Mouse (Mus musculus) retina, postnatal 1 day (tissue): ENCODE data around the gene BC049715.
"Not testable (repeated sequence)": the region's sequence is repeated elsewhere in the genome, so short reads cannot be mapped to it uniquely, and the experiment has no call there.

ENCODE experiments used
- DNase-seq: peaks from one replicate; pipeline ENCODE4 v3.0.0-alpha.2; 2012

Gene BC049715

DNA sequence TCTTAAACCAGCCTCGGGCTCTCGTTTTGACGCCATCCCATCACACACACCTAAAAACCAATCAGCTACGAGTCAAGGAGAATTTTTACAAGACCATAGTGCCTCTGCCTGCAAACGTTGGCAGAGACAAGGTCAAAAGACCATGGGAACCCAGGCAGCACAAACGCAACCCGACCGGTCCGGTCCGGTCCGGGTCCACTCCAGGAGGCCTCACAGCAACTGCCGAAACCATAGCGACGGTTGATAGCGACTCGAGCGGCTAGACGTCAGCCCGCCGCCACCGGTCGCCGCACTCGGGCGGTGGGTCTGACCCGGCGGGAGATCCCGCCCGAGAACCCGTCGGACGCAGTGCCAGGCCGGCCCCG is at the start of gene BC049715:
BC049715 (plus strand) TSS at position 111 of the 365 bp plus-strand sequence.
- DNase-seq, result no peak

DNA sequence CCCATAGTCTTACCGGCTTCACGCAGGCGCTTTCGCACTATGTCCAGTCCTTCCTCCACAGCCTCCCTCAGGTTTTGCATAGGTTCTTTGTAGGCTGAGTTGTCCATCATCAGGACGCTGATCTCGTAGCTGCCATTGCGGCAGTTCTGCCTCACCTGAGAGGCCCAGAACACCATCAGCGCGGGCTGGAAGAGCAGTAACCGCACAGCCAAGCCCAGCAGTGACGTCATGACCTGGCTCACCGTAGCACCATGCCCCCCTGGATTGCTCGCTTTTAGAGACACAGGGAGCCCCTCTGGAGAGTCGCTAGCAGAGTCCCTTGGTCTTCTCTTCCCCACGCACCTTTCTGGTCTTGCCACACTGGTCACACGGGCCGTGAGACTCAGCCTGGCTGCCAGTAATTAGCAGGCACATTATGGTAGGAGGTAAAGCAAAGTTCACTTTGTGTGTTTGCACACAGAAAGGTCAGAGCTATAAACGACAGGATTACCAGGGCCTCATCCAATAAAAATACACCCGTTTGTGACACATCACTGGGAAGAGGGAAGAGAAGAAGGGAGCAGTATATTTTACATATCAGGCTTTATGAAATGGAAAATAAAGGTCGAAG is 45.9 kb upstream of the BC049715 start, which contains the start of gene Gucy2c:
Gucy2c (minus strand) TSS at position 389 of the 610 bp plus-strand sequence.
- no peak for DNase-seq

DNA sequence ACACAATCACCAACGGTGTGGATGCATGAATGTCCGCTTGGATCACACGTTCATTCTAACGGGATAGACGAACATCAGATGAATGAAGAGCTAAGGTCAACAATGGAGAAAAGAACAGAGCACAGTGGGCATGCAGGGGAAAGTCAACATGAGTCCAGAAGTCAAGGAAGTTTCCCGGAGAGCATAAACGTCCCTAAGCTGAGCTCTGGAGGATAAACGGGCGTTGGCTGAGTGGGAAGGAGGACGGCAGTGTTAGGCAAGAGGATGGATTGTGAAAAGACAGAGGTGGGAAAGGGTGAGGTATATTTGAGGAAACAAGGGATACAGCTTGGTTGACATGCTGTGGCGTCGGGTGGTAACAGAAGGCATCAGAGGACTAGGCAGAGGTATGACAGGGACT is 45.3 kb upstream of the BC049715 start:
- no peak for DNase-seq

DNA sequence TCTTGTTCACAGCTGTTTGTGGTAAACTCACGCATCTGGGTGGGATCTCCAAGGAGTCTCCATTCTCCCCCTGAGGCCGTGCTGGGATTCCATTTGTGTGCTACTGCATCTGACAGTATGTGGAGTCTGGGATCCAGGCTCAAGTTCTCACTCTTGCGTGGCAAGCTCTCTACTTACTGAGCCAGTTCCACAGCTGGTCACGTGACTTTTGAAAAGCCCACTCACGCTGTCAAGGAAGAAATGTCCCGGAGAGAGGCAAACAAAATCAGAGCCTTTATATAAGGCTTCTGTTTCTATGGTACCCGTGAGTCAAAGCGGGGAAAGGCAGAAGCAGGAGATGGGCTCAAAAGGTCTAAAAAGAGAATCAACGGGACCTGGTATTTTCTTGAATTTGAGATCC is 44.7 kb upstream of the BC049715 start:
- DNase-seq, result no peak

DNA sequence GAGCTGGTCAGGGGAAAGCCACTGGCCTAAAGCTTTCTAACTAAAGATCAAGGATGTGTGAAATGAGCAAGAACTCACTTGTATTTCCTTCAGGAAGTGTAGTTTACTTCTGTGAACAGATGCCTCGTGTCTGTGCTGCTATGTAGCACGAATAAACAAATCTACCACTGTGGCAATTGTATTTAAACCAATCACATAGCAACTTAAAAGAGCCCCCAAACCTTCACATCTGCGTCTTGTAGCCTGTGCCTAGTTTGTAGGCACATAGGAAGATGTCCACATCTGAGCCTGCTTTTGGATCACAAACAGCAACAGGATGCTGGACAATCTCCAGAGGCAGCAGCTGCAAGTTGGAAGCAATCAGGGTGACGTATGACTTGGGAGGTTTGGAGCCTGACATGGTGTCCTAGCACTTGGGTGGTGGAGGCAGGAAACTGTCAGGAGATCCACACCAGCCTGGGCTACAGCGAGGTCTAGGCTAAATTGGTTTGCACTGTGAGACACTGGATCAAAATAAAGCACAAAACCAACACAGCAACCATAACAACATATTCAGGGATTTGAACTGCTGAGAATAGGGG is 37.9 kb upstream of the BC049715 start:
- no peak for DNase-seq

DNA sequence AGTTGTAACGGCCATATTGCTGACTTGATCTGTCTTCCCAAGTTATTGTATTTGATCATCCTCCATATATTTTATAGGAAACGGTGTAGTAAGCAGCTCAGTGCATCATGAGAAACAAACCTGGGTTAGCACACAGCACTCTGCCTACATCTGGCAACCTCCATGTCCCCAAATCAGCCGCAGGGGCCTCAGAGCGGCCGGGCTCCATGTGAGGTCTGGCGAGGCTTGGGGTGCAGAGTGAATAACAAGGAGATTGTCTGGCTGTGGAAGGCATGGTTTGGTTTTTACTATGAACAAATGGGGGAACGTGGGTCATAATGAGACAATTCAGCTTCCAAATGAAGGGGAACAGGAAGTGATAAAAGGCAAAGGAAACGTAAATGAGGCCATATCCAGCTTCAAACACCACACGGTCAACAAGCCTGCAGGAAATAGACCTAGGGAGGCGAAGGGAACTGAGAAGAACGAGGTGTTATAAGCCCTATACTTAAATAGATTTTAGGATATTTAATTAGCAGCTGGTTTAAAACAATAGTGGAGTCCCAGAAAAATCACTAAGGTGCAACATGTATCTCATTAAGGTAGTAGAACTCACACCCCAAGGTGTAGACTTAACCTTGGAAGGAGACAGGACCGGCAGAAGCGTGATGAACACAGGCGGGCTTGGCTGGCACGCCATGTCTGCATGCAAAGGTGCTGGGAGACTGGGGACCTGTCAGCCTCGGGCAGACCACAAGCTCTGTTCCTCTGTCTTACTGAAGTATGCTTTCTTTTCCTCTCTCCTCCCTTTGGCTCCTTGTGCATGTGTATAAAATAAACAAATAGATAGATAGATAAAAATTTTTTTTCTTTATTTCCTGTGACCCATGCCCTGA is 34.3 kb upstream of the BC049715 start:
- DNase-seq, result peak; percentile 20

DNA sequence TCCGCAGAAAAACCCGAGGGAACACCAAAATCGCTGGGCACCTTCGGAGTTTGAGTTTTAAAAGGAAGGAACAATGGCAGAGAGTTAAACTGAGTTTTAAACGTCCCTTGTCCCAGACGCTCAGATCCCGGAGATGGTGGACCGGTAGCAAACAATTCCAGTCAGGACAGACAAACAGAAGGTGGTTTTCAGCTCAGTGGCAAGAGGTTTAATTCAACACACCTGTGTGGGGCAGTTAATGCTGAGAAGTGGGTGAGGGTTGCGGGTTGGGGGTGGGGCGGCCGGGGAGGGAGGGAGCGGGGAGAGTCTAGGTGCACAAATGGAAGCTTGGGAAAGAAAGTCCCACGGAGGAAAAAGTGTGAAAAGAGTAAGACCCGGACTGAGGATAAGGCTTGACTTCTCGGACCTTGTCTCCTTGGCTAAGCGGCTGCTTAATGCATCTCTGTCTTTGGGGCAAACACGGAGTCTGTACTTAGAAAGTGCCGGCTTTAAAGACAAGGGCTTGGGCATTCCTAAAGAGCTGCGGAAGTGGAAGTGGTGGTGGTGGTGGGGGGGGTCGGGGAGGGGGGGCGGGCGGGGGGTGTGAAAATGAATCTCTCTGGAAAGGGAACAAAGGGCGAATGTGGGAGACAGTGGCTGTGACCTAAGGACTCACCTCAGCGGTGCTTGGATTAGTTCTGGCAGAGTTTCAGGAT is 33.4 kb upstream of the BC049715 start:
- peak; percentile 32 for DNase-seq

DNA sequence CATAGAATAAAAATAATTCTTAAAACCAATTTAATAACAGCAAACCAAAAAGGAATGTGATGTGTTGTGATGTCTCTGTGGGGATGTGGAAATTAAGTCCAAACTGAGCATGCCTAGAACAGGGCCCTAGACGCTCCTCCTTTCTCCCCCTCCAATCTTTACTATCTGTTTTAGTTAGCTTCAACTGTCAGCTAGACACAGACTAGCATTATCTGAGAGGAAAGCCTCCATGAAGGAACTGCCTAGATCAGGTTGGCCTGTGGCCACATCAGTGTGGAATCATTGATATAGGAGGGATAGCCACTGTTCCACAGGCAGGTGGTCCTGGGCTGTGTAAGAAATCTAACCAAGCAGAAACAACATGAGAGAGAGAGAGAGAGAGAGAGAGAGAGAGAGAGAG is 32.3 kb upstream of the BC049715 start:
- DNase-seq, result peak; percentile 38

DNA sequence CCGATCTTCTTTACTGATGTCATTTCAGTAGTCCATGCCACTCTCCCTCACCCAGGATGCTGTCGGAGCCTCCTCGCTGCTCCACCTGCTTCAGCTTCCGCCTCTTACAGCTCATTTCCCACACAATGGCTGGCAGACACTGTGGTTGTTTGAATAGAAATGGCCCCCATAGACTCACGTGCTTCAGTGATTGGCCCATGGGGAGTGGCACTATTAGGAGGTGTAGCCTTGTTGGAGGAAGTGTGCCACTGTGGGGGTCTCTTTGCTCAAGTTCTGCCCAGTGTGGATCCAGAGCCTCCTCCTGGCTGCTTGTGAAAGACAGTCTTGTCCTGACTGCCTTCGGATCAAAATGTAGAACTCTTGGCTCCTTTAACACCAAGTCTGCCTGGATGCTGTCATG is 31.6 kb upstream of the BC049715 start:
- DNase-seq, result peak; percentile 17

DNA sequence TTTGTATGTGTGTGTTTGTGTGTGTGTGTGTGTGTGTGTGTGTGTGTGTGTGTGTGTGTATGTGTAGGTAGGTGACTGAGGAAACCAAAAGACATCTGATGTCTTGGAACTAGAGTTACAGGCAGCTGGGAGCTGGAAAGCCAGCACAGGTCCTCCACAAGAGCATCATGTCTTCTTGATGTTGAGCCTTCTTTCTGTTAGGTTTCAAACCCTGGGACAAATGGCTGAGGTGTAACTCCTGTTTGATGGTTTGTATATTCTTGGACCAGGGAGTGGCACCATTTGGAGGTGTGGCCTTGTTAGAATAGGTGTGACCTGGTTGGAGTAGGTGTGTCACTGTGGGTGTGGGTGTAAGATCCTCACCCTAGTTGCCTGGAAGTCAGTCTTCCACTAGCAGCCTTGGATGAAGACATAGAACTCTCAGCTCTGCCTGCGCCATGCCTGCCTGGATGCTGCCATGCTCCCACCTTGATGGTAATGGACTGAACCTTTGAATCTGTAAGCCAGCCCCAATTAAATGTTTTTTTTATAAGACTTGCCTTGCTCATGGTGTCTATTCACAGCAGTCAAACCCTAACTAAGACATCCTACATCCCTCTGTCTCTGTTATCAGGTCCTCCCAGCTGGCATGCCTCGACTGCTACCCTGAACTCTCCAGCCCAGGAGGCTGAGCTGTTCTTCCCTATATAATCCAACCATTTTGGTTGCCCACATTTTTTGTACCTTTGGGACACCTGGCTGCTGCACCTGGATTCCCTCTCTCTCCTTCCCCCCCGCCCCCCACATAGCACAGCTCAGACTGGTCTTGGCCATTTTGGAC is 29.3 kb upstream of the BC049715 start:
- DNase-seq, result not testable (repeated sequence)

DNA sequence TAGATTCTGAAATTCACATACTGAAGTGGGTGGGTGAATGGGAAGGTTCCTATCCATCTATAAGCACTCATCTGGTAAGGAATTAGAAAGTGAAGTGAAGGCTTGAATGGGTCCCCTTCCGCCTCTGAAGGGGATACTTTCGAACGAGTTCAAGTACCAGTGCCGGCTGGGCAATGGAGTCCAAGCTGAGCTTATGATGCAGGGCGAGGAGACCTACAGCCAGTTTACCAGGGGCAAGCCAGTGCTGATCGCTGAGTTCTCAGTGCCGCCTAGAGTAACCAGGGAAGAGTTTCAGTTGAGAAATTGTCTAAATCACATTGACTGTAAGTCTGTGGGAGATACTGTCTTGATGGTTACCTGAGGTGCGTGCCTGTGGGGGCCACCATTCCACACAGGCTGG is 26.7 kb upstream of the BC049715 start:
- DNase-seq, result no peak

DNA sequence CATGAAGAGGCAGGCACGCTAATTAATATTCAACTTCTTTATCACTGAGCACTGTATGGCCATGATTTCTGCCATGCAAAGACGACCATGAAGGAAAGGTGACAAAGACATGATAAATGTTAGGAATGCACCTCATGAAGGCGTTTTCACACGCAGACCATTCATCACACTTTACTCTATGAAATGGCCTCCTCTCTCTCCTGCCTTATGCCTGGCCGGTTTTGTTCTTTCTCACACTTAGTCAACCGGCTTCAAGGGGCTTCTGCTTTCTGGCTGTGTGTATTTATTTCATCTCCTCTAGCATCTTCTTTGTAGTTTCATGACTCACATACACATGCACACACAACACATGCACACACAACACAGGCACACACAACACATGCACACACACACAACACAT is 26.2 kb upstream of the BC049715 start:
- DNase-seq, result no peak

DNA sequence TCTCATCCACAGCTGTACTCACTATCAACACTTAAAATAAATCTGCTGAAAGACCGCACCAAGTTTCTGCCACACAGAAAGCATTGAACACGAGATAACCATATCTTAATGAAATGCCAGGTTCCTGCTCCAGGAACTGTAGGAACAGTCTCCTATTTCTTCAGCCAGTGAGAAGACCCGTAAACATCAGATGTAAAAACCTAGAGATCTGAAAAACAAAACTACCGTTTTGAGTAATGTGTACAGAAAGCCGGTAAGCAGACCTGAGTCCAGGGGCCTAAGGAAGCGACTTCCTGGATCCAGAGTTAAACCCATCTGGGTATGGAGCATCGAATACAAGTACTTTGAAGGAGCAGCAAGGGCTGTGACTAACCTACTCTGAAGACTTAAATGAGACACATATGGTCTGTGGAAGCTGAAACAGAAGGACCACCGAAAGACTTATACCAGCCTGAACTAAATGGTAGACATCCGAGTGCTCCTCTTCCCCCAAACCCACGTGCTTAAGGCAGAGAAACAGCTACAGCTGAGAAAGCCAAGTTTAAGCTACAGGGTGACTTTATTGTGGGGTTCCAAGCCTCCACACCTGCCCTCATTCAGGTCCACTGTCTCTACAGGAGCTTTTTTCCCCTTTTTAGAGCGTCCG is 24.2 kb upstream of the BC049715 start:
- no peak for DNase-seq

DNA sequence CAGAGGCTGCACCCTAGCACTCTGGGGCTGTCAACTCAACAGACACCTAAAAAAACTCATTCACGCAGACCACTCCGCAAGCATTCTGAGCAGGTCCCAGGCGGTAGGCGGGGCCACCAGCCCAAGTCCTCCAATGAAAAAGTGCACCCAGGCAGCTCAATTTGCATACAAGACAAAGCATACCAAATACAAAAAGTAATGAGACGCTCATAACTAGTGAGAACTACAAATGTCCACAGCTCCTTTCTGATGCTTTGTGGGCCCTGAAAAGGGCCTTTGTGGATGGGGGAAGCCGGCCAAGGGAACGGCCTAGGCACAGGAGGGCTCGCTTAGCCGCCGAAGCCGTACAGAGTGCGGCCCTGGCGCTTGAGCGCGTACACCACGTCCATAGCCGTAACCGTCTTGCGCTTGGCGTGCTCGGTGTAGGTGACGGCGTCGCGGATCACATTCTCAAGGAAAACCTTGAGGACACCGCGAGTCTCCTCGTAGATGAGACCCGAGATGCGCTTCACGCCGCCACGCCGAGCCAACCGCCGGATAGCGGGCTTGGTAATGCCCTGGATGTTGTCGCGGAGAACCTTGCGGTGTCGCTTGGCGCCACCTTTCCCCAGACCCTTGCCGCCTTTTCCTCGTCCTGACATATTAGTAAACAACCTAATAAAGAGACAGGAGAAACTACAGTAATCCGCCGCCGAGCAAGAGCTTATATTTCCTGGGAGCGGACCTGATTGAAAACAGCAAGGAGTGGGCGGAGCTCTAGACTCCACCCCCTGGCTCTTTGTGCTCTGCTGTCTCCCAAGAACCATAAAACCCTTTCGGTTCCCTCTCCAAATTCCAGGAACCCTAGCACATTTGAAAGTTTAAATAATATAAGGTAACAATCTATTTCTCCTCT is 23.4 kb upstream of the BC049715 start, which contains the start of gene Hist4h4:
Hist4h4 (minus strand) TSS at position 677 of the 895 bp plus-strand sequence.
- peak; percentile 95 for DNase-seq

DNA sequence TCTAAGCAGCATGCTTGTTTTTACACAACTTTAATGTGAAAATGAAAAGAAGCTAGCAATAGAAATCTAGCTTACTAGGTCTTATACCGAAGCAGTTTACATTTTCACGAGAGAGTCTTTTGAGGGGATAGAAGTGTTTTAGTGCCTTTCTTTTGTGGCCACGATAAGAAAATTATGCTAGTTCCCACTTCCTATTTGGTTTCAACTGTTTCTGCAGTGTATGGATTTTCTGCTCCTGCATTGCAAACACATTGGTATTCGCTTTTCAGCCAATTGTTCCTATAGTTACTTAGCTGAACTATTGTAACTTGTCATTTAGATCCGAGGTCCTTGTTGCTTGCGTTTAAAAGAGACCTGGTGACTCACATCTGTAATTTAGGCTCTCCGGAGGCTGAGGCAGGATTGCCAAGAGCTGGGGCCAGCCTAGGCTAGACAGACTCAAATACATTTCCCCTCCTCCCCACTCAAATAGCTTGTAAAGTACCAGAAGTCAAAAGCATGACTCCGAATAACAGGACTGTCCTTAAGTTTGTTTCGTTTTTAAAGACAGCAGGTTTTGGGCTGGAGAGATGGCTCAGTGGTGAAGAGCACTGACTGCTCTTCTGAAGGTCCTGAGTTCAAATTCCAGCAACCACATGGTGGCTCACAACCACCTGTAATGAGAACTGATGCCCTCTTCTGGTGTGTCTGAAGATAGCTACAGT is 22.6 kb upstream of the BC049715 start:
- DNase-seq, result no peak

DNA sequence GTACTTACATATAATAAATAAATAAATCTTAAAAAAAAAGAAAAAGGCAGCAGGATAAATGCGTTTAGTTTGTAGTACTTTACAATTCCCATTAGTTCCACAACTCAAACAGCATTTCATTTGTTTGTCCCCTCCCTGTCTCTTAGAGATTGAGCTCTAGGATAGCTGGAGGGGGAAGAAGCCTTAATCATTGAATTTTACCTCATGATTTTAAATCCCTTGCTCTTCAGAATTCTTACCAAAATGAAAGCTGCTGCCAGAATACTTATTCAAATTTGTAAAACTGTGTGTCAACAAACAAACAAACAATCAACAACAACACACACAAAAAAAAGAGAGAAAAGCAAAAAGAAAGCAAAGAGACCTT is 22.0 kb upstream of the BC049715 start:
- DNase-seq, result no peak

DNA sequence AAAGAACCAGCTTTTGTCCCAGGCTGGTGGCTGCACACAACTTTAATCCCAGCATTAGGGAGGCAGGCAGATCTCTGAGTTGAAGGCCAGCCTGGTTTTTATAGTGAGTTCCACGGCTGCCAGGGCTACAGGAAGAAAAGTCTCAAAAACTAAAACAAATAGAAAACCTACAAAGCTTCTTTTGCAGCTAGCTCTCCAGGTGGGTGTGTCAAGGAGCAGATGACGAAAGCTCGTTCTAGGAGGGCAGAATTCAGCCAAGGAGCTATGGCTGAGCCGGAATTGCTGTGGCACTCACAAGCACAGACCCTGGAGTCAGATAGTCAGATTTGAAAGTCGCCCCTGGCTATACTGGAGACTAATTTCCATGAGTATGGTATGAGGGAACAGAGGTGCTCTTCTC is 20.6 kb upstream of the BC049715 start:
- no peak for DNase-seq

DNA sequence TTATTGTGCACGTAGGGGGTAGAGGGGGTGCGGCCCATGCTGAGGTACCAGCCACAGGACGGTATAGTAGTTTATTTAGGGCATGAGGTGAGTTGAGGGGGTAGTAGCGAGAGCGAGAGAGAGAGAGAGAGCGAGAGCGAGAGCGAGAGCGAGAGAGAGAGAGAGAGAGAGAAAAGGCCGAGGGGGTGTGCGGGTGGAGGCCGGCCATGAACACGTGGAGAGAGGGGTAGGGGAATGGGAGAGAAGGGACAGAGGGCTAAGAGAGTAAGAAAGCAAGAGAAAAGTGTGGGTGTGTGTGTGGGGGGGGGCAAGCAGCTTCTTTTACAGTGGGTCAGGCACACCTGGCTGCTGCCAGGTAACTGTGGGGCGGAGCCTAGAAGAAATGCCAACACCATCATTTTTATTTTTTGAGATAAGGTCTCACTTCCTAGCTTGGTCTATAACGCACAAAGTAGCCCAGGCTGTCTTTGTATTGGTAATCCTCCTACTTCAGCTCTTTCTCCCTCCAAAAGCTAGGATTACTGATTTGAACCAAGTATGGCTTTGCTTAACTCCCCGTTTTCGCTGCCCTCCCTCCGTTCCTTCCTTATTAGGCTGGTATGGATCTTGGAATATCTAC is 19.9 kb upstream of the BC049715 start:
- no peak for DNase-seq

DNA sequence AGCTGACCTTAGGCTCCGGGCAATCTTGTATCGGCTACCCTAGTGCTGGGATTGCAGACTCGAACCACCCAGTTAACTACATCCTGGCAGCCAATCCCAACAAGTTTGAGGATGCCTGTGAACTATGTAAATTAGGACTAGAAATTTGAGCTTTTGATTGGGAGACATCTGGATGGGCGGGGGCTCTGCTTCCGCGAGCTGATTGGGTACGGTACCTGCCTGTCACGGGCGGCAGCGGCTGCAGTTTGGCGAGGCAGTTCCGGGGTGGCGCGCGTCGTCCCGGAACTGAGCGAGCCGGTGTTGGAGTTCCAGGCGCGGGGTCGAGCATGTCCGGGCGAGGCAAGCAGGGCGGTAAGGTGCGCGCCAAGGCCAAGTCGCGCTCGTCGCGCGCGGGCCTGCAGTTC is 19.4 kb upstream of the BC049715 start, which contains the start of gene H2afj:
H2afj (plus strand) TSS at position 231 of the 404 bp plus-strand sequence.
- peak; percentile 97 for DNase-seq

DNA sequence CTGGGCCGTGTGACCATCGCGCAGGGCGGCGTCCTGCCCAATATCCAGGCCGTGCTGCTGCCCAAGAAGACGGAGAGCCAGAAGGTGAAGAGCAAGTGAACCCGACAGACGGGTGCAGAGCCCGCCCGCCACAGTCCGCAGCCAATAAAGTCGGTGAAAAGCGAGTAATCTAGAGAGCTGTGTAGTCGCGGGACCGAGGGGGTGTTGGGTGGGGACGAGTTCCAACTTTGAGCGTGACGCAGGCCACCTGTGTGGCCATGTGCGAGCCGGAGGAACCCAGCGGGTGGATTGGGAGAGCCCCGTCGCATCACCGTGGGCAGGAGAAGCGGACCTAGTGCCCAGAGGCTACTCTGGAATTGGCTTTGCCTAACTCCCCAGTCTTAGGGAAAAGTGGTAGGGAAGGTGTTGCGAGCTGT is 18.8 kb upstream of the BC049715 start:
- DNase-seq, result no peak
